Mouse (Mus musculus) embryo, embryonic 9.5 days (tissue): ENCODE data around the gene Ksr2.

Source experiments
- DNase-seq: peaks from one replicate; pipeline ENCODE4 v3.0.0-alpha.2; 2017; ENCODE audit errors: extremely low spot score

The Ksr2 gene

GRCm38 (mm10) chr5:117779175-117779574 lies 365.4 kb downstream of the Ksr2 start:
- no peak for DNase-seq

- peak; percentile 23 for DNase-seq
Observed at GRCm38 (mm10) chr5:117780681-117781080, 366.9 kb downstream of the Ksr2 start, which contains the start of gene Nos1. Gene Nos1 (plus strand): TSS chr5:117781032.

- DNase-seq: no peak
Observed at GRCm38 (mm10) chr5:117781178-117781577, 367.4 kb downstream of the Ksr2 start.

GRCm38 (mm10) chr5:117790071-117790470 lies 376.3 kb downstream of the Ksr2 start:
- no peak for DNase-seq

- DNase-seq: no peak
Observed at GRCm38 (mm10) chr5:117791875-117792274, 378.1 kb downstream of the Ksr2 start.

- DNase-seq: no peak
Observed at GRCm38 (mm10) chr5:117800849-117801248, 387.0 kb downstream of the Ksr2 start.

- DNase-seq: no peak
Observed at GRCm38 (mm10) chr5:117802071-117802521, 388.3 kb downstream of the Ksr2 start.

- no peak for DNase-seq
Observed at GRCm38 (mm10) chr5:117803551-117803950, 389.8 kb downstream of the Ksr2 start.

GRCm38 (mm10) chr5:117810930-117811329 lies 397.1 kb downstream of the Ksr2 start:
- DNase-seq: no peak

GRCm38 (mm10) chr5:117818800-117819199 lies 405.0 kb downstream of the Ksr2 start:
- no peak for DNase-seq

GRCm38 (mm10) chr5:117820445-117820844 lies 406.6 kb downstream of the Ksr2 start:
- no peak for DNase-seq

- DNase-seq: no peak
Observed at GRCm38 (mm10) chr5:117823811-117824210, 410.0 kb downstream of the Ksr2 start.

- DNase-seq: no peak
Observed at GRCm38 (mm10) chr5:117824486-117824885, 410.7 kb downstream of the Ksr2 start.
